Mouse (Mus musculus) thymus, adult 2 months (tissue): ENCODE results near the gene Ubxn6. TPM values are rescaled to one million over a fixed set of nuclear protein-coding genes. Genes with fewer than 3 reads are reported as not detected.
"Not testable (repeated sequence)": the region's sequence is repeated elsewhere in the genome, so short reads cannot be mapped to it uniquely, and the experiment has no call there.

Experiments used
- DNase-seq: peaks from one replicate; pipeline ENCODE4 v3.0.0; 2021
- H3K27ac ChIP-seq: fragments of 200-500 bp; 2 replicates; pipeline ENCODE4 v1.5.1; 2012; ENCODE audit warnings: low read length, control low read depth; ENCODE audit not compliant: control insufficient read depth, insufficient read depth
- H3K27me3 ChIP-seq: fragments of 200-500 bp; 2 replicates; pipeline ENCODE4 v1.6.1; 2012; ENCODE audit warnings: mild to moderate bottlenecking, low read length, moderate library complexity, mixed read lengths; ENCODE audit not compliant: control insufficient read depth, insufficient read depth
- H3K36me3 ChIP-seq: fragments of 200-500 bp; 2 replicates; pipeline ENCODE4 v1.6.1; 2012; ENCODE audit warnings: mild to moderate bottlenecking, low read length, moderate library complexity; ENCODE audit not compliant: control insufficient read depth, insufficient read depth
- H3K4me1 ChIP-seq: fragments of 200-500 bp; replicated peaks from 2 replicates; pipeline ENCODE4 v1.6.1; 2012; ENCODE audit warnings: low read length; ENCODE audit not compliant: control insufficient read depth, insufficient read depth
- H3K4me3 ChIP-seq: fragments of 200-500 bp; 2 replicates; pipeline ENCODE4 v1.5.1; 2012; ENCODE audit warnings: mild to moderate bottlenecking, low read length, control low read depth, moderate library complexity; ENCODE audit not compliant: control insufficient read depth, insufficient read depth
- CTCF ChIP-seq: fragments of 200-500 bp; IDR thresholded peaks from 2 replicates; pipeline ENCODE4 v1.5.1; 2012; ENCODE audit warnings: mild to moderate bottlenecking, control low read depth, low read length, moderate library complexity, borderline replicate concordance; ENCODE audit not compliant: control insufficient read depth, poor library complexity, insufficient read depth; ENCODE audit errors: extremely low read depth
- POLR2A ChIP-seq: fragments of 200-500 bp; IDR thresholded peaks from 2 replicates; pipeline ENCODE4 v1.6.1; 2012; ENCODE audit warnings: mild to moderate bottlenecking, low read length, control low read depth, moderate library complexity; ENCODE audit not compliant: control insufficient read depth, poor library complexity, insufficient read depth; ENCODE audit errors: extremely low read depth
- WGBS: fragments of 180-500 bp; shearing (Covaris S2); methylation state at CpG from one replicate; pipeline ENCODE4 v1.1.7; 2018; 5-methylcytosine and 5-hydroxymethylcytosine counted together
- polyA plus RNA-seq: library from polyadenylated mRNA; depleted of rRNA; stranded (reverse); fragments of >200 nt; gene quantifications from 2 replicates; pipeline ENCODE4 v1.2.3, GENCODE M21; 2012

Ubxn6 gene
- polyA plus RNA-seq, 1 experiment, result 93.1 TPM

- peaks cover 16% of the 10 kb centered on the region for H3K36me3 ChIP-seq
- H3K27me3 ChIP-seq, result no peaks in the 10 kb centered on the region
- H3K27ac ChIP-seq, result peak overlapping the region; percentile 83
- 9% methylated on average over 22 of the region's 22 CpGs for WGBS
- peaks cover 14% of the 10 kb centered on the region for H3K4me1 ChIP-seq
- peak overlapping the region; percentile 83 for H3K4me3 ChIP-seq
- DNase-seq, result peak; percentile 77
- TF ChIP-seq CTCF (no peak), POLR2A (no peak)
These were observed 566 bp downstream of the Ubxn6 start for GRCm38 (mm10) chr17:56074097-56074826.

DNA sequence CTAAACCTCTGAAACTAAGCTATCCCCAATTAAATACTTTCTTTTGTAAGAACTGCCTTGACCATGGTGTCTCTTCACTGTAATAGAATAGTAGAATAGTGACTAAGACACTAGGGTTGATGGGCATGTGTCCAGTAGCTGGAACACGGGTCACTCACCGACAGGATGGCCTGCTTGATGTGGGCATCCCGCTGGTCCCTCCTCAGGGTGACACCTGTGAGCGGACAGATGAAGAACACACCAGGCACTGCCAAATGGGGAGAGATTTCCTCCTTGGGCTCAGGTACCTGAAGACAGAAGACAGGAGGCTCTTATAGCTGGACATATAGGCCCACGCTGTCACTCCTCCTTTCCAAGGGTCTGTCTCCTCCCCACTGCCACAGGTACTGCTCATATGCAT is 2.6 kb downstream of the Ubxn6 start:
- 97% methylated on average over 5 of the region's 5 CpGs for WGBS
- H3K36me3 ChIP-seq, result peaks cover 36% of the 10 kb centered on the region
- no peaks in the 10 kb centered on the region for H3K27me3 ChIP-seq
- no peak overlapping the region for H3K4me3 ChIP-seq
- no peak overlapping the region for H3K27ac ChIP-seq
- no peak for TF ChIP-seq CTCF
- TF ChIP-seq POLR2A, result no peak
- peaks cover 11% of the 10 kb centered on the region for H3K4me1 ChIP-seq
- DNase-seq, result no peak

- no peak for TF ChIP-seq POLR2A
- no peak for TF ChIP-seq CTCF
- H3K27me3 ChIP-seq, result no peaks in the 10 kb centered on the region
- peaks cover 11% of the 10 kb centered on the region for H3K4me1 ChIP-seq
- no peak overlapping the region for H3K4me3 ChIP-seq
- DNase-seq, result no peak
- peaks cover 42% of the 10 kb centered on the region for H3K36me3 ChIP-seq
- no peak overlapping the region for H3K27ac ChIP-seq
These were observed 3.7 kb downstream of the Ubxn6 start for GRCm38 (mm10) chr17:56071126-56071525.

DNA sequence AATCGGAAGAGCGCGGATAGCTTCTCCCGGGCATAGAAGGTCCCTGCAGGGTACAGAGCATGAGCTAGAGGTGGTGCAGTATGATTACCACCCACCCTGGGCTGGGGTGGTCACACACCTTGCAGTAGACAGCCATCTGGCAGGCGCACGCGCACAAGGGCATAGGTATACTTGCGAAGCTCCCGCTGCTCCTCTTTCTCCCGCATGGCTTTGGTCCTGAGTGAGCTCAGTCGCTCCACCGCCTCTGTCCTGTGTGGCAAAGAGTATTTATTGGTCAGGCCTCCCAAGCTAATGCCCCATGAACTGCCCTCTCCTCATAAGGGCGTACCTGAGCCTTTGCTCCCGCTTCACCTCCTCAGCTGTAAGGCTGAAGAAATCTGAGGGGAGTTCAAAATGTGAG is 5.8 kb downstream of the Ubxn6 start:
- Histone ChIP-seq H3K27ac (no peak overlapping the region), H3K36me3 (peaks cover 50% of the 10 kb centered on the region), H3K4me1 (peaks cover 4% of the 10 kb centered on the region), H3K27me3 (no peaks in the 10 kb centered on the region), H3K4me3 (no peak overlapping the region)
- WGBS, result 97% methylated on average over 14 of the region's 14 CpGs
- TF ChIP-seq POLR2A (no peak), CTCF (no peak)
- no peak for DNase-seq

- H3K4me1 ChIP-seq, result no peaks in the 10 kb centered on the region
- H3K36me3 ChIP-seq, result peaks cover 67% of the 10 kb centered on the region
These were observed 8.4 kb downstream of the Ubxn6 start for GRCm38 (mm10) chr17:56066451-56066850.

DNA sequence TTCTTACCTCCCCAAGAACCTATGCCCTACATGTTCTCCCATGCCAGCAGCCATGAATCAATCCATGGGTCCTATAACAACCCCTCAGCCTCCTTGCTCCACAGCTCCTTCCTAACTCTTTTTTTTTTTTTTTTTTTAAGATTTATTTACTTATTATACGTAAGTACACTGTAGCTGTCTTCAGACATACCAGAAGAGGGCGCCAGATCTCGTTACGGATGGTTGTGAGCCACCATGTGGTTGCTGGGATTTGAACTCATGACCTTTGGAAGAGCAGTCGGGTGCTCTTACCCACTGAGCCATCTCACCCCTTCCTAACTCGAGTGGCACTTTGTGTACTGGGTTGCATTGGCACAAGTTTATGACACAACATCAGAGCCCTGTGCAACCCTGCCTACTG is 9.1 kb downstream of the Ubxn6 start:
- not testable (repeated sequence) for DNase-seq, H3K27me3 ChIP-seq, H3K4me3 ChIP-seq, H3K27ac ChIP-seq, H3K4me1 ChIP-seq
- 95% methylated on average over 6 of the region's 6 CpGs for WGBS
- H3K36me3 ChIP-seq, result peaks cover 71% of the 10 kb centered on the region

More at GRCm38 (mm10) chr17:56066451-56066850, 8.4 kb downstream of the Ubxn6 start:
- H3K4me3 ChIP-seq, result no peak overlapping the region
- no peaks in the 10 kb centered on the region for H3K27me3 ChIP-seq
- no peak for DNase-seq
- TF ChIP-seq POLR2A (no peak), CTCF (no peak)
- no peak overlapping the region for H3K27ac ChIP-seq

GRCm38 (mm10) chr17:56062081-56062480 is 12.7 kb downstream of the Ubxn6 start:
- Histone ChIP-seq H3K4me3 (no peak overlapping the region), H3K4me1 (no peaks in the 10 kb centered on the region), H3K27ac (no peak overlapping the region), H3K27me3 (no peaks in the 10 kb centered on the region), H3K36me3 (peaks cover 57% of the 10 kb centered on the region)
- 94% methylated on average over 7 of the region's 7 CpGs for WGBS
- TF ChIP-seq POLR2A (no peak), CTCF (no peak)
- DNase-seq, result no peak
